Mouse (Mus musculus) lung, embryonic 14.5 days (tissue): ENCODE results near the gene Trmt112. TPM values are rescaled to one million over a fixed set of nuclear protein-coding genes. Genes with fewer than 3 reads are reported as not detected.

Experiments used
- ATAC-seq: fragments of 200-750 bp; cut with Nextera tagmentation; 2 replicates; pipeline ENCODE4 v1.8.0; 2017; ENCODE audit warnings: mild to moderate bottlenecking, moderate TSS enrichment, moderate library complexity; ENCODE audit not compliant: insufficient read depth
- DNase-seq: peaks from one replicate; pipeline ENCODE4 v3.0.0-alpha.2; 2015
- H3K27ac ChIP-seq: fragments of 300-500 bp; sonication (generic); 2 replicates; pipeline ENCODE4 v1.5.1; 2014; ENCODE audit warnings: low read depth, mild to moderate bottlenecking, moderate library complexity
- H3K27me3 ChIP-seq: fragments of 300-500 bp; sonication (generic); 2 replicates; pipeline ENCODE4 v1.6.1; 2014; ENCODE audit warnings: low read length, control low read depth; ENCODE audit not compliant: insufficient read depth
- H3K36me3 ChIP-seq: fragments of 300-500 bp; sonication (generic); 2 replicates; pipeline ENCODE4 v1.6.1; 2014; ENCODE audit warnings: control low read depth; ENCODE audit not compliant: insufficient read depth
- H3K4me1 ChIP-seq: fragments of 300-500 bp; sonication (generic); 2 replicates; pipeline ENCODE4 v1.6.1; 2014; ENCODE audit warnings: antibody characterized with exemption, control low read depth; ENCODE audit not compliant: insufficient read depth
- H3K4me2 ChIP-seq: fragments of 300-500 bp; sonication (generic); 2 replicates; pipeline ENCODE4 v1.6.1; 2014; ENCODE audit warnings: mild to moderate bottlenecking
- H3K4me3 ChIP-seq: fragments of 300-500 bp; sonication (generic); 2 replicates; pipeline ENCODE4 v1.5.1; 2014; ENCODE audit warnings: low read depth, low read length
- H3K9ac ChIP-seq: fragments of 300-500 bp; sonication (generic); 2 replicates; pipeline ENCODE4 v1.6.1; 2014
- H3K9me3 ChIP-seq: fragments of 300-500 bp; sonication (generic); 2 replicates; pipeline ENCODE4 v1.6.1; 2016; ENCODE audit warnings: low read depth, low read length, control low read depth
- CTCF ChIP-seq: IDR thresholded peaks from 2 replicates; pipeline ENCODE4 v1.5.1; 2016; ENCODE audit warnings: antibody characterized with exemption, low read depth
- WGBS: fragments of 180-500 bp; shearing (Covaris S2); extraction: QIAGEN DNeasy Blood & Tissue Kit; methylation state at CpG from one replicate; pipeline ENCODE4 v1.1.7; 2014; 5-methylcytosine and 5-hydroxymethylcytosine counted together
- polyA plus RNA-seq: library from polyadenylated mRNA; unstranded; fragments of >200 nt; fragmentation: Nextera tagmentation; extraction: Ambion mirVana; gene quantifications from 2 replicates; pipeline ENCODE4 v1.2.1, GENCODE M21; 2014

Gene Trmt112
- polyA plus RNA-seq, 1 experiment from 2014 or later = 155 TPM

DNA sequence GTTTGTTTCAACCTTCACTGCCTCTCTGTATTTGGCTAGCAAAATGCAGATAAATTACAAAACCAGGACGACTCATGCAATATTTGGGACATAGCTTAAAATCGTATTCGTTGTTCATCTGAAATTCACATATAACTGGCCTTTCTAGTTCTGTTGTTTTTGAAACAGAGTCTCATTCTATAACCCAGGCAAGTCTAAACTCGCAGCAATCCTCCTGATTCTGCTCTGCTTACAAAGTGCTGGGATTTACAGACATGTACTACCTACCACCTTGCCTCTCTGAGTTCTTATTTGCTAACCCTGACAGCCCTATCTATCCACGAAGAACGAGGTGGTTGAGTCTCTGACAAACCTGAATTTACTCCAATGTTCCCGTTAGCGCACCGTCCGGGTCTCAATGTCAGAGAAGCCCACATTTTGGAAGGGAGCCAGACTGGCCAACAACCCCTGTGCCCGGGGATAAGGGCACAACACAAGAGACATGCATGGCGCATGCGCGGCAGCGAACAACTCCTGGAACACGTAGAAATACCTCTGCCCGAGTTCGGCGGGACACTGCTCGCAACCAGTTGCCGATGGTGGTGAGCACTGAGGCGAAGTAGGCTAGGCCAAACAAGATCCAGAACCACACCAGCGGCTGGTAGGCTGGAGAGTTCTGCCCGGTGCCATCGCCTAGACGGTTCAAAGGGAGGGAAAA lies 17.2 kb downstream of the Trmt112 start:
- Histone ChIP-seq H3K4me2 (peak overlapping the region; percentile 33), H3K36me3 (no peaks in the 10 kb centered on the region), H3K27me3 (peaks cover 81% of the 10 kb centered on the region), H3K4me3 (peak overlapping the region; percentile 19), H3K27ac (no peak overlapping the region), H3K9me3 (no peaks in the 10 kb centered on the region), H3K9ac (no peak overlapping the region), H3K4me1 (no peaks in the 10 kb centered on the region)
- DNase-seq (peak; percentile 42), ATAC-seq (no peak)
- TF ChIP-seq CTCF = no peak
- WGBS = 13% methylated on average over 26 of the region's 26 CpGs

DNA sequence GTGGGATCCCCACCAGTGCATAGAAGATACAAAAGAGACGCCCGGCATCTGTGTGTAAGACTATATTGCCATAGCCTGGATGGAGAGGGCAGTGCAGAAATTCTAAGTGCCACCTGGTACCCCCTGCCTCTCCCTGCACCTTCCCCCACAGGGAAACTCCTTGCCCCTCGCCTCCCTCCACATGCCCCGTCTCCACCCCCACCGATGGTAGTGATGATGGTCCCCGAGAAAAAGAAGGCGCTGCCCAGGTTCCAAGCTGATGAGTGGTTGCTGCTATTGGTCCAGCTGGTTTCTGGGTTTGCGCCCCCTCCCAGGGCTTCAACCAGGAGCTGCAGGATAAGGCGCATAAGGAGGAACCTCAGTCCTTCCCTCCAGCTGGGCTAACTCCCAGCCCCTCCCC lies 18.6 kb downstream of the Trmt112 start:
- Histone ChIP-seq H3K9me3 (no peaks in the 10 kb centered on the region), H3K27me3 (peaks cover 88% of the 10 kb centered on the region), H3K4me2 (no peak overlapping the region), H3K9ac (no peak overlapping the region), H3K4me1 (no peaks in the 10 kb centered on the region), H3K4me3 (no peak overlapping the region), H3K27ac (no peak overlapping the region), H3K36me3 (no peaks in the 10 kb centered on the region)
- ATAC-seq = no peak
- 11% methylated on average over 9 of the region's 9 CpGs for WGBS
- no peak for DNase-seq
- TF ChIP-seq CTCF = no peak

DNA sequence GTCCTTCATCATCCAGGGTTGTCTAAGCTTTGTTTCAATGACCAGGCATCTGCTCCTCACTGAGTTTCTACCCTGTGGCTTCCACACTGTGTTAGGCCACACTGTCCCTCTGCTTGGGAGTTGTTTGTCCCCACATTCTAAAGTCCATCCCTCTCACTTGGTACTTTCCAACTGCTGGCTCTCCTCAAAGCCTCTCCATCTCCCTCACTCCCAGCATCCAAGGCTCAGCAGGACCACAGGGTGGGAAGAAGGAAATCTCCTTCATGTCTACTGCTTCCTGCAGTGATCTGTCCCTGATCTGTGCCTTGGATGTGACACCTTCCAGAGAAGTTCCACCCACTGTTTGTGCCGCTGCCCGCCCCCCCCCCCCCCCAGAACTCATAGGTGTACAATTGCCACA lies 21.5 kb downstream of the Trmt112 start:
- H3K36me3 ChIP-seq = no peaks in the 10 kb centered on the region
- H3K9ac ChIP-seq = no peak overlapping the region
- no peak for TF ChIP-seq CTCF
- H3K4me2 ChIP-seq = no peak overlapping the region
- no peak for DNase-seq
- no peaks in the 10 kb centered on the region for H3K9me3 ChIP-seq
- no peak overlapping the region for H3K4me3 ChIP-seq
- no peak for ATAC-seq
- H3K4me1 ChIP-seq = no peaks in the 10 kb centered on the region
- peaks cover 90% of the 10 kb centered on the region for H3K27me3 ChIP-seq
- 7% methylated on average over 2 of the region's 2 CpGs for WGBS
- H3K27ac ChIP-seq = no peak overlapping the region

DNA sequence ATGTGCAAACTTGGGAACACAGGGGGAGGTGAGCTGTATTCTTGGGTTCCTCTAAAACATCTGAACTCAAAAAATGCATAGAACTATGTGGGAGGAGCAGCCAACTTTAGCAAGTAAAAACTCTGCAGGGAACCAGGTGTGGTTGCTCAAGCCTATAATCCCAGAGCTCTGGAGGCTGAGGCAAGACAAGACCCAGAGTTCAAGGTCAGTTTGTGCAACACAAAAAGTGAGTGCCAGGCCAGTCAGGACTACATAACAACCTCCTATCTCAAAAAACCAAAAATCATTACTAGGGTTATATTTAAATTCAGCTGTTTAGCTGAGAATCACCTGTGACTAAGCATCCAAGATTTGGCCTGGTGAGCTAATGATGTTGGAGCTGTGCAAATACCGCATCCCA lies 22.5 kb downstream of the Trmt112 start:
- Histone ChIP-seq H3K9ac (no peak overlapping the region), H3K27ac (no peak overlapping the region), H3K36me3 (no peaks in the 10 kb centered on the region), H3K9me3 (no peaks in the 10 kb centered on the region), H3K27me3 (peaks cover 83% of the 10 kb centered on the region), H3K4me2 (no peak overlapping the region), H3K4me1 (no peaks in the 10 kb centered on the region), H3K4me3 (no peak overlapping the region)
- no peak for ATAC-seq
- no peak for DNase-seq
- no peak for TF ChIP-seq CTCF
- 42% methylated on average over 1 of the region's 1 CpGs for WGBS

DNA sequence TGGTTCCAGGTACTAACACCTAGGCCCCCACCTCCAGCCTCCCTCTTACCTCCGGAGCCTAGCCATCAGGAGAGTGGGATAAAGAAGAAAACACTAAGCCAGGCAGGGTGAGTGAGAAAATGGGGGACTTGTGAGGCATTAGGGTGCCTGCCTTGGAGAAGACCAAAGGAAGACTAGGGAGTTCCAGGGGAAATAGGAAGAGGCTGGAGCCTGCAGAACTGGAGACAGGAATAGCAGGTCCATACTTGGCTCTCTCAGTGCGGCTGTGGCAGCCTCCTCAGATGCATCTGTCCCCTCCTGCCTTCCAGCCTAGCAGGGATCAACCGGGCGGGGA lies 23.6 kb downstream of the Trmt112 start:
- ATAC-seq = no peak
- Histone ChIP-seq H3K9me3 (no peaks in the 10 kb centered on the region), H3K27ac (no peak overlapping the region), H3K4me1 (no peaks in the 10 kb centered on the region), H3K4me2 (0 out of 2 replicates have a peak overlapping the region, but pooled peaks have one; percentile 74), H3K9ac (no peak overlapping the region), H3K4me3 (peak overlapping the region; percentile 41; the same call in 1 of the 2 replicates), H3K36me3 (no peaks in the 10 kb centered on the region), H3K27me3 (peaks cover 73% of the 10 kb centered on the region)
- 26% methylated on average over 4 of the region's 4 CpGs for WGBS
- no peak for DNase-seq
- no peak for TF ChIP-seq CTCF

DNA sequence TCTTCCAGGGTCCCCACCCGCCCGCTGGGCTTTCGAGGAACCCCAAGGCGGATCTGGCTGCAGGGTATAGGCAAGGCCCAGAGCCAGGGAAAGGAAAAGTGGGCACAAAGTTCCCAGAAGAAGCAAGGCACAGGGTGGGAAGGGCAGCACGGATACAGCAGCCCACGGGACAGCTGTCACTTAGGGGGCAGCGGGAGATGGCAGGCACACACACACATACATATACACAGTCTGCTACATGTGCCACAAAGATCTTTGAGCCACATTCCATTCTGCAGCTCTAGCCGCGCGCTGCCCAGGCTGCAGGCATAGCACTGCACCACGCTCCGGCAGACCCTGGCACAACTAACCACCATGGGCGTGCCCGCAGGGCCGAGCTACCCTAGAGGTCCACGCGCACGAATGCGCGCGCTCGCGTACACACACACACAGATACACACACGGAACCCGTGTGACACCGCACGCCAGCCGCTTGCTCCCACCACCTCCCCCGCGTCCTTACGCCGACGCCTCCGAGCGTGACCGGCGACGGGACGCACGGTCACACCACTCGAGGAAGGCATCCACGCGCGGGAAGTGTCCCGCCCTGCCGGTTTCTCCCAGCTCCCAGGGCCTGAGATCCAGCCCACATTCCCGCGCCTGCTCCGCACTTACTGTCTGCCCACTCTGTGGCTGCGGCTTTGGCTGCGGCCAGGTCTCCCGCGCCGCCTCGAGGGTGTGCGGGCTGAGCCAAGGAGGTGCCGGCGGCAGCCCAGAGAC lies 24.1 kb downstream of the Trmt112 start:
- ATAC-seq = peak; percentile 47; the same call in 1 of the 2 replicates
- Histone ChIP-seq H3K9ac (peak overlapping the region; percentile 46), H3K36me3 (no peaks in the 10 kb centered on the region), H3K27ac (no peak overlapping the region), H3K9me3 (no peaks in the 10 kb centered on the region), H3K4me3 (peak overlapping the region; percentile 41), H3K4me2 (peak overlapping the region; percentile 74), H3K4me1 (no peaks in the 10 kb centered on the region), H3K27me3 (peaks cover 67% of the 10 kb centered on the region)
- 4% methylated on average over 58 of the region's 58 CpGs for WGBS
- no peak for TF ChIP-seq CTCF
- DNase-seq = peak; percentile 46

DNA sequence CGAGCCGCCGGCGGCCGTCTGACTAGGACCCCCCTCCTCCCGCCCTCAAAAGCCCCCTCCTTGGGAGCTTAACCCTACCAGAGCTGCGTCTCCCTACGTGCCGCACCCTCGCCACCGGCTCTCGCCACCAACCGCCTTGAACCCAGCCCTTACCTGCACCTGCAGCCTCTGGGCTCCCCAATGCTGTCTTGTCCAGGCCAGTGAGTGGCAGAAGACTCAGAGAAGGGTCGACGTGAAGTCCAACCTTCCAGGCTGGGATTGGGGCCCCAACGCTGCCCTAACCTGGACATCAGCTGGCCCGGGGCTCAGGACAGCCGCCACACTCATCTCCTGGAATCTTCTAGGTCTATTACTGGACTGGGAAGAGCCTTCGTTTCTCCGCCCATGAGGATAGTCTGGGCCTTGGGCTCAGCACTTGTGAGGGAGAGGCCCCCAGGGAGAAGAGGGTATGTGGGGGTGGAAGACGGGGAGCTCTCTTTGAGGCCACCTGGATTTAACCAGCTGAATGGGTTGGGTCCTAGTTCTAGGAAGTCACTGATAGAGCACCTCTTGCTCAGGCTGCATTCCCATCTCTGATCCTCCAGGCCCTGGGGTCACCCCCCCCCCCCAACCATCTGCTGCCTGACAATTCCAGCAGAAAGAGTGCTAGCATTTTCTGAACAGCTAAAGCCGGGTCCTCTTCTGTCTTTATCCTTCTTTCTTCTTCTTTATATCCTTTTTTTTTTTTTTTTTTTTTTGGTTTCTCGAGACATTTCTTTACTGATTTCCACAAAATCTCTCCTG lies 24.9 kb downstream of the Trmt112 start, which contains the start of gene Kcnk4:
Kcnk4 (minus strand) TSS at position 321 of the 783 bp plus-strand sequence.
- peak within 1 kb of the TSS; percentile 41 for H3K4me3 ChIP-seq
- H3K4me2 ChIP-seq = peak within 1 kb of the TSS; percentile 74
- no peak within 1 kb of the TSS for H3K27ac ChIP-seq
- DNase-seq (no peak), ATAC-seq (no peak)
- WGBS = 10% methylated on average over 23 of the region's 23 CpGs
- no peaks in the 10 kb centered on the region for H3K4me1 ChIP-seq
- H3K36me3 ChIP-seq = no peaks in the 10 kb centered on the region
- H3K9ac ChIP-seq = peak within 1 kb of the TSS; percentile 46
- H3K27me3 ChIP-seq = peaks cover 64% of the 10 kb centered on the region
- TF ChIP-seq CTCF = no peak
- H3K9me3 ChIP-seq = no peaks in the 10 kb centered on the region
